In the genomic region with DNA sequence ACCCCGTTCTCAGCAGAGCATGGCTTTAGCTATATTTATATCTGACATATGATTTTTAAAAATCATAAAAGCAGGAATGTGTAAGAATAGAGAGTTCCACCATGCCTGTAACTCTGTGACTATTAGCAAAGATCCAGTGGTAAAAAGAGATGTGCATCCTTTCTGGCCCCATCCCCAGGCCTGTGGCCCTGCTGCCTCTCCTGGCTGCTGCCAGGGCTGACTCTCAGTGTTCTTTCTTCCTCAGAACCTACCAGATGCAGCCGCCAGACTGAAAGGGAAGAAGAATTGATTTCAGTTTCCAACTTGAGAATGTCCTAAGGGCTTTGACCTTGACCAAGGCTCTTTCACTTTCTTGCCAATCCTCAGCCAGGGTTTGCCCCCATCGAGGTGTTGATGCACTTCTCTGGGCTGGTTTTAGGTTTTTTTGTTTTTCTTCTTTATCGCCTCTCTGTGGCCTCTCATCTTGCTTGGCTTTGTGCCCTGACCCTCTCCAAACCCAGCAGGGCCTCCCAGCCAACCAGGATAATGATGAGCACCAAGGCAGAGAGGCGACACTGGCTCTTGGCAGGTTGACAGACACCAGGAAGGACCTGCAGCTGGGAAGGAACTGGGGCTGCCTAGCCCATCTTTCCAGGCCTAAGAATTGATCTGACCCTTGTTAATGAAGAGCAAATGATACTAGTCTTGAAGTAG, we compare ENCODE assay signal across 14 mouse cellular contexts.
DNase-seq lines count a peak whose midpoint lies in the region; ATAC-seq lines count a peak whose summit lies in the region.
"Had no signal": no experiment of that assay in that cellular context is flagged by ENCODE, and none has a peak within 500 bp of the region (broad histone marks: within the 10 kb centered on the region; RNA-seq: fewer than 3 reads in every experiment).

No protein-coding gene starts in this region.

- peaks cover 15% of the 10 kb centered on the region; the same call in 1 of the 2 replicates for H3K4me1 ChIP-seq in hindbrain, embryonic 14.5 days (replicated peaks; ENCODE audit: control insufficient read depth, insufficient read depth, low read length)
- no peaks in the 10 kb centered on the region for H3K4me1 ChIP-seq in hindbrain, embryonic 12.5 days
- H3K4me1 ChIP-seq: limb, embryonic 15.5 days; lung, embryonic 15.5 days; midbrain, embryonic 12.5 days had no signal

- H3K4me2 ChIP-seq in hindbrain, embryonic 14.5 days (replicated peaks), result no peak overlapping the region
- H3K4me2 ChIP-seq in hindbrain, embryonic 12.5 days (replicated peaks), result no peak overlapping the region
- H3K4me2 ChIP-seq: forebrain, embryonic 12.5 days; limb, embryonic 15.5 days; lung, embryonic 15.5 days; midbrain, embryonic 12.5 days had no signal

- 54% methylated on average over 5 of the region's 5 CpGs for WGBS in hindbrain, embryonic 14.5 days
- 61% methylated on average over 5 of the region's 5 CpGs for WGBS in hindbrain, embryonic 12.5 days

- no peaks in the 10 kb centered on the region for H3K36me3 ChIP-seq in hindbrain, embryonic 14.5 days (replicated peaks; ENCODE audit: control insufficient read depth, insufficient read depth)
- H3K36me3 ChIP-seq in hindbrain, embryonic 12.5 days, result no peaks in the 10 kb centered on the region
- H3K36me3 ChIP-seq: forebrain, embryonic 12.5 days; limb, embryonic 15.5 days; lung, embryonic 15.5 days; midbrain, embryonic 12.5 days had no signal

- peak; percentile 45 for DNase-seq in adrenal gland, adult 2 months
- no peak for DNase-seq in adrenal gland, postnatal 4 days (ENCODE audit: low spot score in 2 of 2)
- DNase-seq in hindbrain, embryonic 14.5 days (ENCODE audit: low spot score), result no peak
- DNase-seq in adipocyte (ENCODE audit: low spot score), result peak; percentile 51
- peak; percentile 50 for DNase-seq in cerebellum, adult 8-10 months
- DNase-seq in kidney, postnatal 4 days, result no peak
- no peak for DNase-seq in spleen, postnatal 36 days (ENCODE audit: low spot score in 2 of 2)
- DNase-seq: heart, adult 2 months; kidney, adult 8-10 months had no signal

- ATAC-seq in hindbrain, embryonic 14.5 days (ENCODE audit: low FRiP score), result no peak; the same call in 1 of the 2 replicates
- no peak for ATAC-seq in hindbrain, embryonic 12.5 days (ENCODE audit: low FRiP score)

- no peaks in the 10 kb centered on the region for H3K9me3 ChIP-seq in hindbrain, embryonic 14.5 days (ENCODE audit: control insufficient read depth, low read length)
- H3K9me3 ChIP-seq in hindbrain, embryonic 12.5 days (replicated peaks), result no peaks in the 10 kb centered on the region
- H3K9me3 ChIP-seq: forebrain, embryonic 12.5 days; limb, embryonic 15.5 days; lung, embryonic 15.5 days; midbrain, embryonic 12.5 days had no signal

- no peaks in the 10 kb centered on the region for H3K27me3 ChIP-seq in hindbrain, embryonic 14.5 days (ENCODE audit: control insufficient read depth, insufficient read depth, low read length)
- H3K27me3 ChIP-seq in hindbrain, embryonic 12.5 days, result no peaks in the 10 kb centered on the region
- H3K27me3 ChIP-seq: forebrain, embryonic 12.5 days; limb, embryonic 15.5 days; lung, embryonic 15.5 days; midbrain, embryonic 12.5 days had no signal

- no peak overlapping the region for H3K4me3 ChIP-seq in hindbrain, embryonic 14.5 days (replicated peaks; ENCODE audit: low read length)
- H3K4me3 ChIP-seq in hindbrain, embryonic 12.5 days, result no peak overlapping the region
- H3K4me3 ChIP-seq: forebrain, embryonic 12.5 days; heart, adult 2 months; limb, embryonic 15.5 days; lung, embryonic 15.5 days; midbrain, embryonic 12.5 days had no signal

- H3K9ac ChIP-seq in hindbrain, embryonic 14.5 days, result no peak overlapping the region
- no peak overlapping the region for H3K9ac ChIP-seq in hindbrain, embryonic 12.5 days
- H3K9ac ChIP-seq: forebrain, embryonic 12.5 days; limb, embryonic 15.5 days; lung, embryonic 15.5 days; midbrain, embryonic 12.5 days had no signal

- H3K27ac ChIP-seq in hindbrain, embryonic 14.5 days, result peak overlapping the region; percentile 54; the same call in 1 of the 2 replicates
- no peak overlapping the region for H3K27ac ChIP-seq in hindbrain, embryonic 12.5 days
- H3K27ac ChIP-seq: forebrain, embryonic 12.5 days; heart, adult 2 months; limb, embryonic 15.5 days; lung, embryonic 15.5 days; midbrain, embryonic 12.5 days had no signal

Comparison
In these comparisons a context has a peak if more than half of its experiments do, and no peak if none do; other contexts are left out.
1. DNase-seq: peak in adrenal gland, adult 2 months (single experiment), adipocyte (single experiment) and cerebellum, adult 8-10 months (single experiment); none in adrenal gland, postnatal 4 days (0 of 2), hindbrain, embryonic 14.5 days (single experiment), kidney, postnatal 4 days (0 of 2) and spleen, postnatal 36 days (0 of 2).